Mouse (Mus musculus) midbrain, embryonic 11.5 days (tissue): ENCODE measurements around the gene Gm5767. TPM values are rescaled to one million over a fixed set of nuclear protein-coding genes. Genes with fewer than 3 reads are reported as not detected.

ENCODE experiments used
- ATAC-seq: fragments of 200-750 bp; cut with Nextera tagmentation; 2 replicates; pipeline ENCODE4 v1.8.0; 2017; ENCODE audit warnings: moderate TSS enrichment, moderate library complexity; ENCODE audit not compliant: low FRiP score
- DNase-seq: peaks from one replicate; pipeline ENCODE4 v3.0.0; 2015; ENCODE audit warnings: low spot score; ENCODE audit errors: missing footprints
- H3K27ac ChIP-seq: fragments of 300-500 bp; sonication (generic); 2 replicates; pipeline ENCODE4 v1.5.1; 2014; ENCODE audit warnings: low read depth, low read length
- H3K27me3 ChIP-seq: fragments of 300-500 bp; sonication (generic); 2 replicates; pipeline ENCODE4 v1.6.1; 2014; ENCODE audit warnings: mild to moderate bottlenecking, low read length, moderate library complexity, mixed read lengths; ENCODE audit not compliant: control insufficient read depth, insufficient read depth
- H3K36me3 ChIP-seq: fragments of 300-500 bp; sonication (generic); 2 replicates; pipeline ENCODE4 v1.6.1; 2014; ENCODE audit warnings: mild to moderate bottlenecking, low read length, moderate library complexity, mixed read lengths; ENCODE audit not compliant: control insufficient read depth, insufficient read depth
- H3K4me1 ChIP-seq: fragments of 300-500 bp; sonication (generic); 2 replicates; pipeline ENCODE4 v1.6.1; 2014; ENCODE audit warnings: low read length; ENCODE audit not compliant: control insufficient read depth, insufficient read depth
- H3K4me2 ChIP-seq: fragments of 300-500 bp; sonication (generic); 2 replicates; pipeline ENCODE4 v1.6.1; 2014; ENCODE audit warnings: mild to moderate bottlenecking, moderate library complexity
- H3K4me3 ChIP-seq: fragments of 300-500 bp; sonication (generic); 2 replicates; pipeline ENCODE4 v1.5.1; 2014; ENCODE audit warnings: low read depth, low read length
- H3K9ac ChIP-seq: fragments of 300-500 bp; sonication (generic); 2 replicates; pipeline ENCODE4 v1.6.1; 2014; ENCODE audit warnings: low read length
- H3K9me3 ChIP-seq: fragments of 300-500 bp; sonication (generic); 2 replicates; pipeline ENCODE4 v1.6.1; 2016; ENCODE audit warnings: low read length; ENCODE audit not compliant: control insufficient read depth
- WGBS: fragments of 180-500 bp; shearing (Covaris S2); extraction: QIAGEN DNeasy Blood & Tissue Kit; methylation state at CpG from one replicate; pipeline ENCODE4 v1.1.7; 2014; 5-methylcytosine and 5-hydroxymethylcytosine counted together
- polyA plus RNA-seq: library from polyadenylated mRNA; unstranded; fragments of >200 nt; fragmentation: Nextera tagmentation; extraction: Ambion mirVana; gene quantifications from 2 replicates; pipeline ENCODE4 v1.2.1, GENCODE M21; 2014

The Gm5767 gene
- polyA plus RNA-seq, 1 experiment from 2014 or later: not detected

- H3K4me3 ChIP-seq: no peak overlapping the region
- H3K36me3 ChIP-seq: peaks cover 1% of the 10 kb centered on the region; the same call in 1 of the 2 replicates
- no peak overlapping the region for H3K4me2 ChIP-seq
- H3K27ac ChIP-seq: no peak overlapping the region
- DNase-seq (no peak), ATAC-seq (no peak)
- H3K4me1 ChIP-seq: no peaks in the 10 kb centered on the region
- no peaks in the 10 kb centered on the region for H3K27me3 ChIP-seq
- H3K9me3 ChIP-seq: no peaks in the 10 kb centered on the region
- no peak overlapping the region for H3K9ac ChIP-seq
- WGBS: 87% methylated on average over 6 of the region's 6 CpGs
These were observed 25.5 kb upstream of the Gm5767 start for GRCm38 (mm10) chr16:8655108-8655507.

- Histone ChIP-seq H3K27ac (no peak overlapping the region), H3K4me3 (no peak overlapping the region), H3K36me3 (peaks cover 4% of the 10 kb centered on the region; the same call in 1 of the 2 replicates), H3K4me1 (no peaks in the 10 kb centered on the region), H3K9ac (no peak overlapping the region), H3K9me3 (no peaks in the 10 kb centered on the region), H3K27me3 (no peaks in the 10 kb centered on the region), H3K4me2 (no peak overlapping the region)
- ATAC-seq (no peak), DNase-seq (no peak)
- 87% methylated on average over 9 of the region's 9 CpGs for WGBS
These were observed 25.0 kb upstream of the Gm5767 start for GRCm38 (mm10) chr16:8655599-8655998.

- no peak overlapping the region for H3K4me2 ChIP-seq
- H3K4me3 ChIP-seq: no peak overlapping the region
- WGBS: 82% methylated on average over 2 of the region's 2 CpGs
- H3K9me3 ChIP-seq: no peaks in the 10 kb centered on the region
- ATAC-seq (no peak), DNase-seq (no peak)
- H3K9ac ChIP-seq: no peak overlapping the region
- no peaks in the 10 kb centered on the region for H3K4me1 ChIP-seq
- H3K36me3 ChIP-seq: peaks cover 5% of the 10 kb centered on the region
- H3K27me3 ChIP-seq: no peaks in the 10 kb centered on the region
- H3K27ac ChIP-seq: no peak overlapping the region
These were observed 24.3 kb upstream of the Gm5767 start for GRCm38 (mm10) chr16:8656256-8656655.

GRCm38 (mm10) chr16:8658349-8658748 lies 22.2 kb upstream of the Gm5767 start:
- Histone ChIP-seq H3K9ac (no peak overlapping the region), H3K27me3 (no peaks in the 10 kb centered on the region), H3K36me3 (peaks cover 10% of the 10 kb centered on the region), H3K9me3 (no peaks in the 10 kb centered on the region), H3K27ac (no peak overlapping the region), H3K4me1 (no peaks in the 10 kb centered on the region), H3K4me3 (no peak overlapping the region), H3K4me2 (no peak overlapping the region)
- DNase-seq (no peak), ATAC-seq (no peak)
- 84% methylated on average over 4 of the region's 4 CpGs for WGBS

- WGBS: 91% methylated on average over 4 of the region's 4 CpGs
- no peak overlapping the region for H3K4me2 ChIP-seq
These were observed 21.8 kb upstream of the Gm5767 start for GRCm38 (mm10) chr16:8658764-8659163.

GRCm38 (mm10) chr16:8663022-8663421 lies 17.5 kb upstream of the Gm5767 start:
- Histone ChIP-seq H3K4me3 (no peak overlapping the region), H3K27ac (no peak overlapping the region), H3K9ac (no peak overlapping the region), H3K36me3 (peaks cover 12% of the 10 kb centered on the region), H3K9me3 (no peaks in the 10 kb centered on the region), H3K4me1 (peaks cover 4% of the 10 kb centered on the region; the same call in 1 of the 2 replicates), H3K27me3 (no peaks in the 10 kb centered on the region), H3K4me2 (no peak overlapping the region)
- ATAC-seq (no peak), DNase-seq (no peak)
- WGBS: 72% methylated on average over 2 of the region's 2 CpGs

More at GRCm38 (mm10) chr16:8658764-8659163, 21.8 kb upstream of the Gm5767 start:
- Histone ChIP-seq H3K9ac (no peak overlapping the region), H3K9me3 (no peaks in the 10 kb centered on the region), H3K27me3 (no peaks in the 10 kb centered on the region), H3K4me3 (no peak overlapping the region), H3K4me1 (no peaks in the 10 kb centered on the region), H3K36me3 (peaks cover 12% of the 10 kb centered on the region), H3K27ac (no peak overlapping the region)
- no peak for DNase-seq
- no peak for ATAC-seq

GRCm38 (mm10) chr16:8663606-8664539 lies 16.7 kb upstream of the Gm5767 start:
- Histone ChIP-seq H3K9me3 (no peaks in the 10 kb centered on the region), H3K27me3 (no peaks in the 10 kb centered on the region), H3K36me3 (peaks cover 12% of the 10 kb centered on the region), H3K9ac (no peak overlapping the region), H3K4me1 (peaks cover 11% of the 10 kb centered on the region; the same call in 1 of the 2 replicates), H3K4me3 (no peak overlapping the region), H3K27ac (no peak overlapping the region), H3K4me2 (no peak overlapping the region)
- ATAC-seq (no peak), DNase-seq (no peak)
- 89% methylated on average over 24 of the region's 24 CpGs for WGBS

- H3K4me2 ChIP-seq: no peak overlapping the region
- no peak overlapping the region for H3K9ac ChIP-seq
- H3K27ac ChIP-seq: no peak overlapping the region
- H3K9me3 ChIP-seq: no peaks in the 10 kb centered on the region
- peaks cover 24% of the 10 kb centered on the region for H3K4me1 ChIP-seq
- DNase-seq (no peak), ATAC-seq (no peak)
- no peak overlapping the region for H3K4me3 ChIP-seq
- H3K27me3 ChIP-seq: no peaks in the 10 kb centered on the region
- H3K36me3 ChIP-seq: peaks cover 8% of the 10 kb centered on the region
- WGBS: 81% methylated on average over 5 of the region's 5 CpGs
These were observed 15.2 kb upstream of the Gm5767 start for GRCm38 (mm10) chr16:8665367-8665766.

- no peak overlapping the region for H3K27ac ChIP-seq
- H3K27me3 ChIP-seq: no peaks in the 10 kb centered on the region
- DNase-seq (no peak), ATAC-seq (no peak)
- no peak overlapping the region for H3K4me2 ChIP-seq
- H3K4me3 ChIP-seq: no peak overlapping the region
- H3K4me1 ChIP-seq: peaks cover 28% of the 10 kb centered on the region
- peaks cover 5% of the 10 kb centered on the region; the same call in 1 of the 2 replicates for H3K36me3 ChIP-seq
- no peaks in the 10 kb centered on the region for H3K9me3 ChIP-seq
- peak overlapping the region; percentile 6; the same call in 1 of the 2 replicates for H3K9ac ChIP-seq
- WGBS: 92% methylated on average over 2 of the region's 2 CpGs
These were observed 14.1 kb upstream of the Gm5767 start for GRCm38 (mm10) chr16:8666452-8666851.
